Mouse (Mus musculus) yolk sac, embryonic 10.5 days (tissue): ENCODE data around the gene Cfap58.

Experiments
- DNase-seq: peaks from one replicate; pipeline ENCODE4 v3.0.0-alpha.2; 2017; ENCODE audit warnings: low spot score

Cfap58 gene

GRCm38 (mm10) chr19:47917396-47917795 lies 20.1 kb upstream of the Cfap58 start:
- no peak for DNase-seq

- DNase-seq: no peak
Measured at GRCm38 (mm10) chr19:47918016-47918415, 19.5 kb upstream of the Cfap58 start.

GRCm38 (mm10) chr19:47918455-47919101 lies 18.9 kb upstream of the Cfap58 start:
- DNase-seq: no peak

DNA sequence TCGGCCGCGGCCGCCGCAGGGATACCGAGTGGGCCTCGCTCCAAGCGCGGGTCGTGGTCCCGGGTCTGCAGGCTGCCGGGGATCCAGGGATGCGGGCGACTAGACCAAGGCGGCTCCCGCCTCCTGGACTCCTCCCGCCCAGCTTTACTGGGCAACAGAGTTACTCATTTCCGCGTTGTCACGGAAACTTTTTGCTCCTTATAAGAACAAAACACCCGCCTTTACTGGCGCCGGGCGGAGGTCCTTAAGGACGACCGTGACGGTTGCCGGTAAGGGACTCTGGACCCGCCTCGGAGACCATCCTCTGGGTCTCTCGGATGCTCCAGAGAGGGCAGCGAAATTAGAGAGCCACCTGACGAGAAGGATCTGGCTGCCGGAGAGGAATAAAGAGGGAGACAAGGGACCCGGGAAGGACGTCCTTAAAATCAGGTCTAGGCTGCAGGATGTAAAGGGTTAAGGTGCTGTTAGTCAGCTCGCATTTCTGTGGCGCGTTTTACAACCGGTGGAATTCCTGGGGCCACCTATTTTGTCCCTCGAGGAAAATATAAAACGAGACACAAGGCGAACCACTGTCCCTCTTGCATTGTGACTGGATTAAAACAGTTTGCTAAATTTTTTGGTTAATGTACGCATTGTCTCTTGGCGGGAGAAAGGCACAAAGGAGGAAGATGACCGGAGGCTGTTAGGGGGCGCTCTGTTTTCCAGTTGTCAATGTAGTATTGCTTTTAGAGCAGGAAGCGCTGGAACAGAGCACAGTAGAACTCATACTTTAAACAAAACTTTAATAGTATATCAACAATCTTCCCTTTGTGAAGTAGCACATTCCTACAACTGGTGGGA lies 18.1 kb upstream of the Cfap58 start, which contains the start of the genes Cfap43 and Itprip:
Gene Cfap43 (minus strand): TSS at position 162 of the 840 bp plus-strand sequence.
Gene Itprip (minus strand): TSS at position 174 of the 840 bp plus-strand sequence.
- peak; percentile 89 for DNase-seq

- DNase-seq: peak; percentile 15
Measured at GRCm38 (mm10) chr19:47919966-47920375, 17.5 kb upstream of the Cfap58 start.

- DNase-seq: no peak
Measured at GRCm38 (mm10) chr19:47925819-47926218, 11.7 kb upstream of the Cfap58 start.

- DNase-seq: no peak
Measured at GRCm38 (mm10) chr19:47927032-47927431, 10.4 kb upstream of the Cfap58 start.

DNA sequence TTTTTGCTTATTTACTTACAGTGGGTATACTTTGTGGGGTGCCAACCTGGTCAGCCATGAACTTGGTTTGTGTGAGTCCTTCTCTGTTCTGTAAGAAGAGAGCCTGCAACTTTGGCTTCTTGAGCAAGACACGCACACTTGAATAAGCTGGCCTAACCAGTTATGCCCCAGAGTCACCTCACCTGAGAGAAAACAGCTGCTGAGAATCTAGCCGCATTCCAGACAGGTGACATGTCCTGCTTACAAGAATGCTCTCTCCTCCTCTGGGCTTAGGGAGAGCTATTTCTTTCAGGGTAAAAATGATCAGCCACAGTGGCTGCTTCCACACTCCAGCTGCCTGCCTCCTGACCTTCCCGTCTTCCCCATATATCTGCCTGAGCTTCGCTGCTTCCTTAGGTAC lies 8.4 kb upstream of the Cfap58 start:
- DNase-seq: no peak

DNA sequence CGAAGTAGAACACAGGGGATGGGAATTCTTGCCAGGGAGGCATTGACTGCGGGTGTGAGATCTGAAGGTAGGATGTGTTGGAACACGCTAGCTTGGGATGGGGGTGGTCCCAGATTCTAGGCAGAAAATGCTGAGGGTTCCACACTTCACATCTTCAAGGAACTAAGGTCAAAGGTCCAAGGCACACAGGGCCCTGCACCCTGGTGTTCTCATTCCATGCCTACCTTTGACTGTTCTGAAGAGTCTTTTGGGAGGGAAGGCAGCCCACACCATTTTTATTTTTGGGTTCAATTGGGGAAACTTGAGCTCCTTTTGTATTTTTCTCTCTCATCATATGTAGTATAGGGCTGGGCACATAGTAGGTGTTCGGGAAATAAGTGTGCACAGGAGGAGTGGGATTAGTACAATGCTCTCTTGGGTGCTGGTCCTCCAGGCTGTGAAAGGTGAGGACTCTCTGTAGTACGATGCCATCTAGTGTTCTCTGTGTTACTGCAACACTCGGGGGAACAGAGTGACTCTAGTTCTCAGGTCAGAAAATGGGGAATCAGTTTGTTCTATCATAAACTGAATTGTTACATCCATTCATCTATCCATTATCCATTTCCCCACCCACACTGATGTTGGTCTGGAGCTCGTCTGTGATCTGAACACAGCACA lies 5.4 kb upstream of the Cfap58 start:
- DNase-seq: peak; percentile 9

- no peak for DNase-seq
Measured at GRCm38 (mm10) chr19:47934146-47934545, 3.3 kb upstream of the Cfap58 start.

- DNase-seq: peak; percentile 26
Measured at GRCm38 (mm10) chr19:47934636-47935238, 2.7 kb upstream of the Cfap58 start.

DNA sequence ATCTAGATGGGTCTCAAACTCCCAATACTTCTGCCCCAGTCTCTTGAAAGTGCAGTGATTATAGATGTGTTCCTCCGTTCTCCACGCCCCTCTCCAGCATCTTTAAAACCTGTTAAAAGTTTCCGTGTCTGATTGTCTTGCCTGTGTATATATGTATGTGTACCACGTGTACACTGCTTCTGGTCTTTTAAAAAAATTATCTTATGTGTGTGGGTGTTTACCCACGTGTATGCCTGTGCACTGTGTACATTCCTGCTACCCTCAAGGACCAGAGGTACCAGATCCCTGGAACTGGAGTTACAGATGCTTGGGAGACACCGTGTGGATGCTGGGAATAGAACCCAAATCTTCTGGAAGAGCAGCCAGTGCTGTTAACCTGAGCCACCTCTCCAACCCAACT lies 1.9 kb upstream of the Cfap58 start:
- DNase-seq: no peak

DNA sequence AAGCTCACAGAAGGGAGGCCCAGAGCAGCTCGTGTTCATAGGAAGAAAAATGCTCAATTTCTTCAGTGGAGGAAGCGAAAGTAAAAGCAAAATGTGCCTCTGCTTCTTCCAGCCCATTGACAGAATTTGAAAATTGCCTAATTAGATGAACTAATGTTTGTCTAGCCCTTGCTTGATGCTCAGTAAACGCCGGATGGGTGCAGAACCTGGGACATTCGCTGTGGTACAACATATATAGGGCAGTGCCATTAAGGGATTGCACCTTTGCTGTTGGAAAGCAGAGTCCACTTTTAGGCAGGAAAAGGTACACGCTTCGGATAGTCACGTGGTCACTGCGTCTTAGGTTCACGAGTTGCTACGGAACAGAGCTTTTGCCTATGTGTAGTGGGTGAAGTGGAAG lies 985 bp upstream of the Cfap58 start:
- DNase-seq: no peak

GRCm38 (mm10) chr19:47936938-47937337 lies 537 bp upstream of the Cfap58 start:
- DNase-seq: no peak

GRCm38 (mm10) chr19:47939361-47939760 lies 1.9 kb downstream of the Cfap58 start:
- DNase-seq: no peak

DNA sequence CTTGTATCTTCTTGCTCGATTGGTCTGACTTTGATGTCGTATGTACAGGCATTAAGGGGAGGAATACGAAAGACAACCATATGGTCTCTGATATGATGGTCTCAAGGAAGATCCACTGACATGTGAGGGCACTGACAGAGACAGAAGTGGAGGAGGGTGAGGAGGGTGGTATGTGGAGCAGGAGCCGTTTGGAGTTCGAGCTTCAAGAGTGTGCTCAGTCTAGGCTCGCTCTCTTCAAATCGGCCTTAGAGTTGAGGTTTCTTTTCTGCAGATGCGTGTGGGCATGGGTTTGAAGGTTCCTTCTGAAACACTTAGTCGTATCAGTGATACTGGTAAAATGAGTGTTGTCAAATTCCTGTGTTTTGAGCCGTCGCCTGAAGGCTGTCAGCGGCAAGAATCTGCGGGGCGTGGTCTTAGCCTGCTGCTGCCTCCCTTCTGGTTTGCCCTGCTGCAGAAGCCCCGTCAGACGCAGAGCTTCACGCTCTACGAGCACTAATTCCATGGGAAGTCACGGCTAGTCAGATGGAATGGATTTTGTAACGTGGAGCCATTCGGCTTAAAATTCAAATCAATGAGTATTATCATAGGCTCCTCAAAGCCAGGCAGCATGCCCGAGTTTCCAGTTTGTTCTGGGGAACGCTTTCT lies 9.5 kb downstream of the Cfap58 start:
- no peak for DNase-seq

DNA sequence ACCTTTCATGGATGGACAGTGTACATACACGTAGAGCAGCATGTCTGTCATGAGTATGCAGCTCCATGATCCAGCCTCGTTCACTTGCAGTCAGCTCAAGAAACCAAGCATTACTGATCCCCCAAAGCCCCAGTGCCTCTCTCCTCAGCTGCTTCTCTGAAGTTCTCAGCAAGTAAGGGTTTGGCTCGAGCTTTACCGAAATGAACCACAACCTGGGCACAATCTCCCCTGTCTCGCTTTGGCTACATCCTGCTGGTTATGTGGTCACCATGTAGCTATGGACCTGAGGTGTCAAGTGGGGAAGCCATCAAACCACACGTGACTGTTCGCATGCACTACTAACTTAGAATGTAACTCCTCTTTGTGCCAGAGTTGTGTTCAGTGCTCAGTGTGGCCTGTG lies 13.5 kb downstream of the Cfap58 start:
- no peak for DNase-seq

- no peak for DNase-seq
Measured at GRCm38 (mm10) chr19:47953169-47953568, 15.7 kb downstream of the Cfap58 start.

GRCm38 (mm10) chr19:47958181-47958580 lies 20.7 kb downstream of the Cfap58 start:
- DNase-seq: no peak

- no peak for DNase-seq
Measured at GRCm38 (mm10) chr19:47968993-47969659, 31.7 kb downstream of the Cfap58 start.

DNA sequence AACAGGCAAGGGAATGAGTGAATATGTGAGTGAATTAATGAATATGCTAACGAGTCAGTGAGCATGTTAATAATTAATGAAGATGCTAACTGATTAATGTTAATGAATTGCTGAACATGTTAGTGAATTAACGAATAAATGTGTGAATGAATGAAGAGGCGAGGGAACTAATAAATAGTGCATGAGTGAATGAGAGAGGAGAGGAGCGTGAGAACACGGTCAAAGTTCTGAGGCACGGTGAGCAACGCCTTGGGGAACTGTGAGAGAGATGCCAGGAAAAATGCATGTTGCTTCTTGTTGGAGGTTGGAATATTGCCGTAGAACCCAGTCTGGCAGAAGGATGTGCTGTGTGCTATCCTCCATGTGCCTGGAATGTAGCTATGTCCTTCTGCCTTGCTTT lies 33.6 kb downstream of the Cfap58 start:
- DNase-seq: no peak
